Mouse (Mus musculus) spleen, postnatal 10 days (tissue): ENCODE measurements around the gene Csad.
"Not testable (repeated sequence)": the region's sequence is repeated elsewhere in the genome, so short reads cannot be mapped to it uniquely, and the experiment has no call there.

ENCODE experiments used
- DNase-seq, 2 experiments: peaks; one replicate each; pipeline ENCODE4 v3.0.0; 2021 to 2022; ENCODE audit warnings: low spot score in 2 of 2

Csad gene

DNA sequence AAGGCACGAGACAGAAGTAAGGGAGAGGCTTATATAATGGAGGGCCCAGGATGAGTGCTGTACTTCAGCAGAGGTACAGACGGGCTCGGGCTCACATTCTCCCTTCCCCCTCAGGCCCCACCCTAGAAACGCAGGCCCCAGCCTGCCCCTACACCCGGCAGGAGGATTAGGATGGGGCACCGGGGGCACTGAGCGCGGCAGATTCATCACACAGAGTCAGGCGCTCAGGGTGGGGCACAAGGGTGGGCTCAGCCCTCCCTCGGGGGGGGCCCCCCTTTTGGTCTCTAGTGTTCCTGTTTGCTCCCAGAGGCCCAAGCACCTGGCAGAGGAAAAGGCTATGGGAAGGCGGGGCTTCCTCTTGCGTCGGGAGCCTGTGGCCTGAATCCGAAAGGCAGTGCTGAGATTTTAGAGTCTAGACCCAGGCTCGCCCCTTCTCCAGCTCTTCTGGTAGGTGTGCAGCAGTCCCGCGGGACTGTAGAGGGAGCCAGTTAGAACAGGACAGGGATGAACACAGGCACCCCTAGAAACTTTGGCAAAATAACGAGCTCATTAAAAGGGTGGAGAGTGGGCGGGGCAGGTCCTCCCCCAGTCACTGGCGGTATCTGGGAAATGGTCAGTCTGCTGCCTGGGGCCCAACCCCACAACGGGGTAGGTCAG lies 31.0 kb upstream of the Csad start:
- DNase-seq, result no peak

DNA sequence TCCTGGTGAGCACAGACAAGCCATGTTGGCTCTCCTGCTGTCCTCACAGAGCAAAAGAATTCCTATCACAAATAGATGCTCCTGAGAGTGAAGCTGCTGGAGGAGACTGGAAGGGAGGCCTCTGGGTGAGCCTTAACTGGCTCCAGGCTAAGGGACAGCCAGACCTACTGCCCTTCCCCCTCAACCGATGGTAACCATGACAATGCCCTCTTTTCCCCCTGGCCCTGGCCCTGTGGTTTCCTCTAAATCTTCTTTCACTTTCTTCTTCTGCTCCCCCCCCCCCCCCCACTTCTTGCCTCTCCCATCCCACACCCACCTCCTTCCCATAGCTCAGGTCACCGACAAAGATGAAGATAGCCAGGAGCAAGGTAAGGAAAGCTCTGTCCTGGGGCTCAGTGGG lies 29.4 kb upstream of the Csad start:
- DNase-seq, result no peak

DNA sequence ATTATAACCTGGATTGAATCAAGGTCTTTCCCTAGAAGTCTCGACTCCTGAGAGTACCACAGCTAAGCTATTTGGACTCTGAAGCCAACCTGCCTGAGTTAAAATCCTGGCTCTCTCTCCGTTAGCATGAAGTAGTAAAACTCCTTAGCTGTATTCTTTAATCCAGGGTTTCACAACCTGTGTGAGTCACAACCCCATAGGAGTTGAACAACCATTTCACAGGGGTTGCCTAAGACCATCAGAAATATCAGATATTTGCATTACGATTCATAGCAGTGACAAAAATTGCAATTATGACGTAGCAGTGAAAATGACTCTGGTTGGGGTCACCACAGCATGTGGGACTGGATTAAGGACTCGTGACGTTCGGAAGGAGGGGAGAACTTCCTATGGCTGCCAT lies 28.2 kb upstream of the Csad start:
- DNase-seq, result no peak

DNA sequence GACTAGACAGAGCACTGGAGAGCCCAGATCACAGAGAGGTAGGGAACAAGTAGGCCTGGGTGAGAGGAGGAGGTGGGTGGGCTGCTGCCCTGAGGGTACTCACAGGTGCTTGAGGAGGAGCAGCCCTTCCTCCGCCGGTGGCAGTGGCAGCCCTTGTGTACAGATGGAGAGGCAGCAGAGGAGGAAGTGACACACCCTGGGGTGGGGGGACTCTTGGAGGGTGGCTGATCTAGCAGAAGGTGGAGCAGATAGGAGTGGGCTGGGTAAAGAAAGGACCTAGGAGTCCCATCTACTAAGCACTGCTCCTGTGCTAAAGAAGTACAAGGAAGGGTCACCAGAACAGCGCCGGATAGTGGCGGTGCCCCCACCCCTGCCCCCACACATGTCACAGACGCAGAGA lies 27.2 kb upstream of the Csad start, which contains the start of gene Itgb7:
Itgb7 (minus strand) TSS at position 197 of the 400 bp plus-strand sequence.
- DNase-seq, result peak in 1 of 2 experiments; percentile 72

DNA sequence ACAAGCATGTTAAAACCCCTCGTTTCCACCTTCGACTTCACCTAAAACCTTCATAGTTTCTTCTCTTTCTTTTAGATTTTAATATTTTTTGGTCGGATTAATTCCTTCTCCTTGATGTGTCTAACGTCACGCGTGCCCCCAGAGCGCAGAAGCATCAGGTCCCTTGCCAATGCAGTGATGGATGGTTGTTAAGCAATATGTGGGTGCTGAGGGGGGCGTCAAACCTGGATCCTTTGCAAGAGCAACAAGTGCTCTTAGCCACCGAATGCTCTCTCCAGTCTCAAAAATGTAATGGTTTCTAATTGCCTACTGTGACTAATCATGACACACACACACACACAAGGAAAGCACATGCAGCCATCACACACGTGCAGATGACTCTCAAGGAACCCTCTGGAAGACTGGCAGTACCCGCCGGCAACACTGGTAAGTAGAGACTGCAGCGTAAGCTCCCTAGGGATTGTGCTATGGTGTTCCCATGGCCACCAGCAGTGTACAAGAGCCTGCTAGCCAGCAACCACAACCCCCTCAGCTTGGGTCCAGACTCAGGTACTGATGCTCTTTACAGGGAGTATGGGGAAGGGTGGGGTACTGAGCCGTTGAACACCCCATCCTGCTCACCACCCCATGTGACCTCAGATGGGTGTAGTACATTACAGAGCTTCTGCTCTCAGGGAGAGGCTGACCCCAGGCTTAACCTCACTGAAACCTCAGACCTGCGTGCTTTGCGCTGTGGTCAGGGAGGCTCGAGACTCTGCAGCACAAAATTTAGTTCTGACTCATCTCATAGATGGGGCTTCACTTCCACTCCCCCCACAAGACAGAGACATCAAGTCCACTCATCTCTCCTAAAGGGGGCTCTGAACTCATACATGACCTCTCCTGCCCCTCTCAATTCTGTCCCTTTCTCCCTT lies 26.1 kb upstream of the Csad start:
- DNase-seq, result no peak

DNA sequence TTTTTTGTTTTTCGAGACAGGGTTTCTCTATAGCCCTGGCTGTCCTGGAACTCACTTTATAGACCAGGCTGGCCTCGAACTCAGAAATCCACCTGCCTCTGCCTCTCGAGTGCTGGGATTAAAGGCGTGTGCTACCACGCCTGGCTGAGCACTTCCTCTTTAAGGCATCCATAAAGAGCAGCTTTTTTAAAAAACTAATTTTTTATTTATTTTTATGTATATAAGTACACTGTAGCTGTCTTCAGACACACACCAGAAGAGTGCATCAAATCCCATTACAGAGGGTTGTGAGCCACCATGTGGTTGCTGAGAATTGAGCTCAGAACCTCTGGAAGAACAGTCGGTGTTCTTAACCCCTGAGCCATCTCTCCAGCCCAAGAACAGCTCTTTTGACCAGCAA lies 21.1 kb upstream of the Csad start:
- not testable (repeated sequence) for DNase-seq

DNA sequence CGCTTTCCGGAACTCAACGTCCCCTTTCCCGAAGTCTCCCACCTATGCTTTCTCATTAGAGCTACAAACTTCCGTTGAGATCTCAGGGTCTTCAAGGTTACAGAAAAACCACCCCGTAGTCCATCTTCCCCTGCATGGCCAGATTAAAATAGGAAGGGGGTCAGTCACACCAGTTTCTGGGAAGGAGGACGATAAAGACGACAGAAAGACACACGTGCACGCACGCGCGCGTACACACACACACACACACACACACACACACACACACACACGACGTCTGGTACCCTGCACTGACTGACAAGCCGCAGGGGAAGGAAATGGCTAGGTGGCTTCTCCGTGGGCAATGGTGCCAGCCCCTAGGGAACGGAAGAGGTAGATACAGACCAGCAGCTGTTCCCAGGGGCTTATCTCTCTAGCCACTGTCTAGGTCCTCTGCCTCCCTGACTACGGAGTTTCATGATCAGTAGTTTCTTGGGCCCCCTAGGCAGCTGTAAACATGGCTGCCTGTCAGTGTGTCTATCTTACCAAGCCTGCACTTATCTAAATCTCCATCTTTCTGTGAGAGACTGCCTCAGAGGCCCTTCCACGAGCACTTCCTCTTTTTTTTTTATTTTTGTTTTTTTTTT lies 20.6 kb upstream of the Csad start:
- DNase-seq, result peak; percentile 46 to 69

DNA sequence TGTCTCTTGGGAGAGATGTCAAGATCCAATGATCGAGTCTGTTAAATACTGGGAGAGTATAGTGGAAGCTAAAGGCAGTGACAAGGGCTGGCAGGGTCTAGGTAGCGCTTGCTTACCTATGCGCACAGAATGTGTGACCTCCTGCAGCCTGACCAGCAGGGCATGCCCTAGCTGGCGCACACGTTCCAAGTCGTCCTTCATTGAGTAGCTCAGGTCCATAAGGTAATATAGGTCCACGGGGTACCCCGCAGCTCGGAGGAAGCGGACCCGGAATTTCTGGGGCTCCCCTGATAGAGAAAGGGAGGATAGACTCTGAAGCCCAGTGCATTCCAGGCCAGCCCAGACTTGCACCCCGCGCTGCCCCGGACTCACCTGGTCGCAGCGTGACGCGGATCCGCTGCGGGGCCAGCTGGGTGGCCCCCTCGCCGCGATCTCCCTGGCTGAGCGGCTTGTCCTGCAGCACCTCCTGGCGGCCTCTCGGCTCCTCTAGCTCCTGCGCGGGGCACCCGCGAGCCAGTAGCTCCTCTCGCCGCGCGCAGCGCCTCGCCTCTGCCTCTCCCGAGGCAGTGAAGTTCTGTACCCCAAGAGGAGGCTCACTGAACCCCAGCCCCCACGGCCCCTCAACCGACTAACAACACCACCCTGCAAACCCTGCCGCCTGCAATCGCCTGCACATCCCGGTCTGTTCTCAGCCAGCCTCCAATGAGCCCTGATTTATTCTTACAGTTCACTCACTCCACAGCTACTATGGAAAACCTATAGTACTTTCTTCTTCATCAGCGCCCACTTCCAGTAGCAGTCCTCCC lies 19.9 kb upstream of the Csad start:
- peak; percentile 70 to 86 for DNase-seq

DNA sequence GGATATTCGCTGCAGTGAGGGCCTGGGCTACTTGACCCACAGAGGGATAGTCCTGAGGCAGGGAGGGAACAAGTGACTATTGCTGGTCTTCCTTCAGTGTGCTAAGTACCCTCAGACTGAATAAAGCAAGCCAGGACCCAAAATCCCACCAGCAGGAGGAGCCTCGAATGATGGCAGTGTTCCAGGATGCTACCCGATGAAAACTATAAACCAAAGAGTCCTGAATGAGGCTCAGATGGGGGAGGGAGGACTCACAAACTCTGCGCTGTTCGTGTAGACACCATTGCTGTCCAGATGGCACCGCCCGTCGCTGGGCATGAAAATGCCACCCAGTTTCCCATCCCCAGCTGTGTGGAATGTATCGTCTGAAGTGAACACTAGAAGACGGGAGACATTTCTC lies 17.9 kb upstream of the Csad start:
- DNase-seq, result no peak

DNA sequence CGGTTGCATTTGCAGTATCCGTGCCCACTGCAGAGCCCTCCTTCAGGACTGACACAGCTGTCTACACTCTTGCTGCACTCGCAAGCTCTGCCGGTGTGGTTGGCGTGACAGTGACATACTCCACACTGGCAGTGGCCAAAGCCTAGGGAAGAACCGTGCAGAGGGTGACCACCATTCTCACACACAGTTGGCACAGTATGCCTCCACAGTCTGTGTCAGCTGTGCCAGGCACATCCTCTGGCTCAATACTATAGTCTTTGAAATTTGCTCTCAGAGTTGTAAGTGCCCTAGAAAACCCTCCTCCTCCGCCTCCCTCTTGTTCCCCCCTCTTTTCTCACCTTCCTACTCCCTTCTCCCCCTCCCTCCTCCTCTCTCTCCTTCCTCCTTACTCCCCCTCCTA lies 12.8 kb upstream of the Csad start:
- DNase-seq, result no peak

DNA sequence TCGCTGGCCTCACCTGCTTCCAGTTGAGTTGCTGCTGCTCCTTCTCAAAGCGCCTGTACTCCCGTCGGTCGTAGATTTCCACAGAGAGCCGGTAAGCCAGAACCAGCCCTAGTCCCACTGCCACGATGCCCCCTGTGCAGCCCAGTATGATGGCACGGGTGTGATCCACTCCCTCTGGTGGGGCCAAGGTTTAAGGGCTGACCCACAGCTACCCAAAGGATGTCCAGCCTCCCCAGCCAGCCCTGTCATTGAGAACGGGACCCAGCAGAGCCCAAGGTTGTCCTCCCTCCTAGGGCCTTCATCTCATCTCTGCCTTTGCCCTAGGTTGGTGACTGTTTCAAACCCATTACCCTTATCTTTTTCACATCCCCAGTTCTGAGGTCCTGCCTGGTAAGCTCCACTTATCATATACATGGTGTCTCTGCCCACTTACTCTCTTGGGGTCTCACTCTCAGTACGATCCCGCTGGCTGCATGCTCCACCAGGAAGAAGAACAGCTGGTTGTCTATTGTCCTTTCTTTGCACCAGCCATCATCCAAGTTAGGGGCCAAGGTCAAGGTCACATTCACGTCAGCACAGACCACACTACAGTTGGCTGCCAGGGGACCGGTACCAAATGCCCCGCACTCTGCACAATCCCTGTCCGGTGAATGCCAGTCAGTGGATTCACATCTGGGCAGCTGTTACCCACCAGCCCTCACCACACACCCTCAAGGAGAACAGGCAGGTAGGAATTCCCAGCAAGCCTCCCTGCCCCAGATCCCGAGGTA lies 12.1 kb upstream of the Csad start:
- DNase-seq, result no peak

DNA sequence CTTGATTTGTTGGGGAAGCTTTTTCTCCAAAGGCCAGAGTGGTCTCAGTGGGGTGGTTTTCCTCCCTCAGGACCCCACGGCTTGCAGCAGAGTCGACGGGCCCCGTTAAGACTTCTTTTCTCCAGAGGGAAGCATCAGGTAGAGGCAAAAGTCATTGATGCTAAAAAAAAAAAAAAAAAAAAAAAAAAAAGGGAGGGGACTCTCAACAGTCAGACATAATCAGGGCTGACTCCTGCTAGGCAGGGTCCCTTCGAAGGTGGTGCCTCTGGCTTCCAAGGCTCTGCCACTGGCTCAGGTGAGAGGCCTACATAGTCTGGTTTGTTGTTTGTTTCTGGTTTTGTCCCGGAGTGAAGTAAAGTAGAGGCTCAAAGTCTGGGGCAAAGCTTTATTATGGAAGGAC lies 11.1 kb upstream of the Csad start:
- DNase-seq, result no peak

DNA sequence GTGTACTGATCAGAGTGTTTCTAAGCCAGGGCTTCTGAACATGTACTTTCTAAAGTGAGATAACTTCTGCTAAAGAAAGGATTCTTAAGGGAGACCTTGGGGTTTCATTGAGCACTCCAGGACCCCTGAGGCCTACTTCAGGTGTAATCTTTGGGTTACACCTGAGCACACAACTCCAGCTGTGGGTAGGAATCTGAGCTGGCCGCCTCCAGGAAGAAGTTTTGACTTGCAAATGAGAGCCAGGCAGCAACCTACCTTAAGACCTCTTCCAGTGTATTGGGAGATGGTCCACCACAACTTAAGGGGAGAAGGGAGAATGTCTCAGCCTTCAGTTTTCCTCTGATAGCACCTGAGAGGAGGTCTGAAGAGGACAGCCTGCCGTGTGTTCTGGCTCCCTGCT lies 9.6 kb upstream of the Csad start:
- no peak for DNase-seq

DNA sequence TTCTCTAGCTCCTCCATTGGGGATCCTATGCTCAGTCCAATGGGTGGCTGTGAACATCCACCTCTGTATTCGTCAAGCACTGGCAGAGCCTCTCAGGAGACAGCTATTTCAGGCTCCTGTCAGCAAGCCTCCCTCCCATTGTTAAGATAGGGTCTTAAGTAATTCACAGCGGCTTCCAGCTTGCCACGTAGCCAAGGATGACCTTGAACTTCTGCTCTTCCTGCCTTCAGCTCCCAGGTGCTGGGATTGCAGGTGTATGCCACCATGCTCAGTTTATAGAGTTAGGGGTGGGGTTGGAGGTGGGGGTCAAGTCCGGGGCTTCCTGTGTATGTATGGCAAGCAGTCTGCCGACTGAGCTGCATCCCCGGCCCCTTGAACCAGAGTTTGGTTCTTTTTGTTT lies 7.4 kb upstream of the Csad start:
- no peak for DNase-seq

DNA sequence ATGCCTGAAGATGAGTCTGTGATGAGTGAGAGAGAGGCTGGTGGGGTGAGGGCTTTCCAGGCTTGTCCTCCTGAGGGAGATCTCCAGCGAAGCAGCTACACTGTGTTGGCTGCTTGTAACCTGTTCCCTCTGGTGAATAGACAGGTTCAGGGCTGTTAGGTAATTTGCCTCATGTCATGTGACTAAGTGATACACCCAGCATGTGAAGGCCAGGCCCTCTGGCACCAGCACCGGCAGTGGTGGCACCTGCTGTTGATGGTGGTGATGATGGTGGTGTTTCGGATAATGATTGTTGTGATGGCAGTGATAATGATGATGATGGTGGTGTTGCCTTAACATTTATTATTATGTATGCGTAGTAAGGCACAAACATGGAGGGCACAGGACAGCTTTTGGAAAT lies 6.3 kb upstream of the Csad start:
- DNase-seq, result no peak

DNA sequence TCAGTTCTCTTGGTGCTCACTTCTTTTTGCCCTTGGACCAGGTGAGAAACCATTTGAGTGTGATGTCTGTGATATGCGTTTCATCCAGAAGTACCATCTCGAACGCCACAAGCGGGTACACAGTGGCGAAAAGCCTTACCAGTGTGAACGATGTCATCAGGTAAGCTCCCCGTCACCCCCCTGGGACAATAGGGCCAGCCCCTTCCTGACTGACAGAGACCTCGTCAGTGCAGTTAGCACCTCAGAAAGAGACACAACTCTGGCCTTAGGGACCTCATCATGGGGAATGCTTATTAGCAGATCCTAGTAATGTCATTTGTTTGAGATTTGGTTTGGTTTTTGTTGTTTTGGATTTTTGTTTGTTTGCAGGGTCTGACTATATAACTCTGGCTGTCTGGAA lies 4.6 kb upstream of the Csad start:
- no peak for DNase-seq

DNA sequence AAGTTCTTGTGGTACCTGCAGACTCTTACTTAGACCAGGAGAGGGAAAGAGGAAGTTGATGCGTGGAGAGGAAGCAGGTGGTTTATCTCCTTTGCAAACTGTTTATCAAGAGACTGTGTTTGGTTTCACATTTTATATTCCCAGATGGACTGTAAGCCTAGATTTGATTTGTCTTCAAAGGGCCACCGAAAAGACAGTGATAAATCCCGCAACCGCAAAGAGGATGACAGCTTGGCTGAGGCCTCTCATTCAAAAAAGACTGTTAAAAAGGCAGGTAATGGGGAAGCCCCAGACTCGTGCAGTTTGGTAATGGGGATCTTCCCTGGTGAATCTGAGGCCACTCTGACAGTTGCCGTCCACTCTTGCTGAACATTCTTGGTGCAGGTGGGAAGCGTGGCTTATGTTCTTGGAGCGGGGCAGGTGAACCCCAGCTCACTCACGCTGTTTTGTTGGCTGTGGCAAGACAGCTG lies 3.6 kb upstream of the Csad start:
- peak in 1 of 2 experiments; percentile 23 for DNase-seq

DNA sequence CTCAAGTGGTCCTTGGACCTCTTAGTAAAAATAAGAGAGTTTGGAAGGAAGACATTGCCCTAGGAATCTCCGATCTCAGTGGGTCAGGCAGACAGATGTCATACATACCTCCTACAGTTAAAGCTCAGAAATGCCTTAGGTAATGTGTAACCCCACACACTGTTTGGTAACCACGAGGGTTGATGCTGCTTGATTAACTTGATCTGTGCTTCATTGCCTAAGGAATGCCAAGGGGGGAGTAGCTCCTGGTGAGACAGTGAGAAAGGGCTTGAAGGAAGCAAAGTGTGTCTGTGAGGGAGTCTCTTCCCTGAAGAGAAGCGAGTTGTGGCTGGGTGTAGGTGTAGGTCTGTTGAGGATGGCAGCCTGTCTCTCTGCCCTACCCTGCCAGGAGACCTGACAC lies 2.8 kb upstream of the Csad start:
- DNase-seq, result no peak

DNA sequence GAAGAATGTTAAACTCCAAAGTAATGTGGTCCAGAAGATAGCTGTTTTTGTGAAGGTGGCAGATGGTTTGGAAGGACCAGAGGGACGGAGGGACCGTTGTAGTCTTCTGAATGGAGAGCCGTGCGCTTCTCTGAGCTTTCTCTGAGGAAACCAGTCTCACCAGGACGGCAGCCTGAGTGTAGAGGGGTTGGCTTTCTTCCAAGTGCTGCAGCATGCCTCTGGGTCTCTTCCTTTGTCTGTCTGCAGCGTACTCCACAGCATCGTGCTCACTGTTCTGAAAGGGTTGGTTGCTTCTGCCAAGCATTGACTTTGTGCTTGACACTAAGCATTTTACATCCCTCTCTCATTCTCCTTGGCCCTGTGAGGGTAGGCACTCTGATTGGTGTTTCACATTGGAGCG lies 1.3 kb upstream of the Csad start:
- DNase-seq, result no peak

DNA sequence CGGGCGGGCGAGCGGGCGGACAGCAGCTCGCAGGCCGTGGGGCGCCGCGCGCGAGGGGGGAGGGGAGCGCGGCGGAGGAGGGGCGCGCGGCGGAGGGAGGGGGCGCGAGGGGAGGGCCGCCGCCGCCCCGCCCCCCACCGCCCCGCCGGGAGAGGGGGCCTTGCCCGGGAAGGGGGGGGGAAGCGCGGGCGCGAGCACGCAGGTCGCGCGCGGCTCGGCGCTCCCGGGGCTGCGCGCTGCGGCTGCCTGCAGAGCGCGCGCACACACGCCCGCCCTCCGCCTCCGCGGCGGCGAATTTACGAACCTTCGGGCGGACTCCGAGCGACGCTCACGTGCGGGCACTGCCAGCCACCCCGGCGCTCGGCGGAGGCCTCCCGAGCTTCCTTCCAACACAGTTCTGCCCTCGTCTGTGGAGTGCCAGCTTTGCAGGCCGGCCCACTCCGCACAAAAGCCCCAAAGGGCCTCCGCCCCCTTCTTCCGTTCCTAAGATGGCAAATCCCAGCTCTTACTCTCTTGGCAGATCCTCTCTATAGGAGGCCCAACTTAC lies 616 bp downstream of the Csad start:
- peak; percentile 53 to 75 for DNase-seq
